Mouse (Mus musculus) effector memory CD4-positive, alpha-beta T cell, adult 5 months (primary cell): Measurements from ENCODE around the gene Hbb-bh1. TPM values are rescaled to one million over a fixed set of nuclear protein-coding genes. Genes with fewer than 3 reads are reported as not detected.

ENCODE experiments used
- polyA plus RNA-seq: library from polyadenylated mRNA; unstranded; fragments of 100-300 nt; shearing (Covaris generic); gene quantifications from one replicate; pipeline ENCODE4 v1.2.1, GENCODE M21; 2017

The Hbb-bh1 gene
- polyA plus RNA-seq = not detected

GRCm38 (mm10) chr7:103843034-103843433 lies at the start of gene Hbb-bh1:
Hbb-bh1 (minus strand) TSS chr7:103843164.

DNA sequence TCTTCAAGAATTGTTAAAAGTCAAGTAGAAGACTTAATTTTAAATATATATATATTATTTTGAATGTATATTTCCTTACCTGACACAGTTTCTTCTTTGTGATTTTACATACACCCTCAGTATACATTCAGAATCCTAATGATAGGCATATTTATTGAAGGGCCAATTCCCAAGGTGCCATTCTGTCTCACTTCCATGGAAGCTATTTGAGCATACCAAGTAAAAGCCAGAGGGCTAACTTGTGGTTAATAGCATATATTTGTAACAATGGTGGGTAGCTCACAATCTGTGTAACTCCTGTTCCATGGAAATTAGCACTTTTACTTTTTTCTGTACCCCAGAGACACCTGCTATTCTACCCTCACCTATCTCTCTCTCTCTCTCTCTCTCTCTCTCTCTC lies 43.2 kb upstream of the Hbb-bh1 start, which contains the start of gene Olfr66:
TSS of gene Olfr66 (minus strand) at position 101 of the 400 bp plus-strand sequence.

GRCm38 (mm10) chr7:103853090-103853489 lies 10.1 kb upstream of the Hbb-bh1 start, which contains the start of gene Hbb-y:
Hbb-y (minus strand) TSS chr7:103853216.

DNA sequence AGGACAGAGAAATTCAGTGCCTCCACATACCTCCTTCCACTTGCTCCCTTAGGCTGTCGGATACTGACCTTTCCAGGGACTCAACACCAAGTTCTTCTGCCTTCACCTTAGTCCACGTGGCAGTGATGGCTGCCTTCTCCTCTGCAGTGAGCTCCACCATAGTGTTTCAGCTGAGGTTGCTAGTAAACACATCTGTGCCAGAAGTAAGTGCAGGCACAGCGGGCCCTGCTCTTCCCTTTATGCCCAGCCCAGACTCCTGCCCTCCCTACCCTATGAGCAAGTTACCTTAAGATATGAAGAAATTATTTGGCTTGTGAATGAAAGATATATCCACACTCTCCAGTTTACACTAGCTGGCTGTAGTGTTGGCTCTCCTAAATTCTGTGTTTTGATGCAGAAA lies 2.7 kb downstream of the Hbb-bh1 start, which contains the start of gene Hbb-bh2:
TSS of gene Hbb-bh2 (minus strand) at position 253 of the 400 bp plus-strand sequence.

GRCm38 (mm10) chr7:103827808-103828207 lies 15.2 kb downstream of the Hbb-bh1 start, which contains the start of gene Hbb-bs:
Hbb-bs (minus strand) TSS chr7:103828096.

GRCm38 (mm10) chr7:103813766-103814165 lies 29.2 kb downstream of the Hbb-bh1 start, which contains the start of gene Hbb-bt:
Hbb-bt (minus strand) TSS chr7:103813996.

DNA sequence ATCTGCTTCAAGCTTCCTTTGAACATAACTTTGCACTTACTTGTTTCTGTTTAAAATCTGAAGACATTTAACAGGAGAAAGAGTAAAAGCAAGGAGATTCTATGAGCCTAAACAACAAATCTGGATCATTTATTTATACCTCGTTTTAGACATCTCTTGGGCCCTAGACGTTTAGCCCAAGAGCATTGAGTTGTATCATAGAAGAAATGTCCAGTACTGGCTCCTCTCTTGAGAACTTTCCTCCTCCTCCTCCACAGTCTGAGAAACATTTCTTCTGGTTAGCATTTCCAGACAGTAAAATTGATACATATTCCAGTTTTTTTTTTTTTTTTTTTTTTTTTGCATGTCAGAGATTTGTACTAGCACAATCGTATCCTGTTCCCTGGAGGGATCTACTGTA lies 51.2 kb downstream of the Hbb-bh1 start, which contains the start of gene Olfr67:
TSS of gene Olfr67 (minus strand) at position 101 of the 400 bp plus-strand sequence.

Other genes with a start within 250 kb of the Hbb-bh1 start
- not detected for gene Olfr619, start 242.6 kb downstream of the Hbb-bh1 start, polyA plus RNA-seq
- not detected for gene Olfr620, start 230.6 kb downstream of the Hbb-bh1 start, polyA plus RNA-seq
- gene Olfr622, start 200.5 kb downstream of the Hbb-bh1 start, polyA plus RNA-seq = not detected
- gene Olfr623, start 179.5 kb downstream of the Hbb-bh1 start, polyA plus RNA-seq = not detected
- gene Olfr624, start 172.0 kb downstream of the Hbb-bh1 start, polyA plus RNA-seq = not detected
- gene Olfr625-ps1, start 160.4 kb downstream of the Hbb-bh1 start, polyA plus RNA-seq = not detected
- gene Olfr243, start 128.5 kb downstream of the Hbb-bh1 start, polyA plus RNA-seq = not detected
- not detected for gene Olfr628, start 112.8 kb downstream of the Hbb-bh1 start, polyA plus RNA-seq
- not detected for gene Olfr629, start 98.2 kb downstream of the Hbb-bh1 start, polyA plus RNA-seq
- not detected for gene Olfr630, start 85.8 kb downstream of the Hbb-bh1 start, polyA plus RNA-seq
- gene Olfr69, start 71.6 kb downstream of the Hbb-bh1 start, polyA plus RNA-seq = not detected
- 0.14 TPM for gene Olfr68, start 63.5 kb downstream of the Hbb-bh1 start, polyA plus RNA-seq
- not detected for gene Olfr67, start 51.3 kb downstream of the Hbb-bh1 start, polyA plus RNA-seq
- not detected for gene Hbb-bt, start 29.2 kb downstream of the Hbb-bh1 start, polyA plus RNA-seq
- gene Hbb-bs, start 15.1 kb downstream of the Hbb-bh1 start, polyA plus RNA-seq = 1.6 TPM
- gene Hbb-bh2, start 2.6 kb downstream of the Hbb-bh1 start, polyA plus RNA-seq = not detected
- not detected for gene Hbb-y, start 10.1 kb upstream of the Hbb-bh1 start, polyA plus RNA-seq
- not detected for gene Olfr66, start 43.1 kb upstream of the Hbb-bh1 start, polyA plus RNA-seq
- not detected for gene Olfr64, start 51.3 kb upstream of the Hbb-bh1 start, polyA plus RNA-seq
- gene Olfr65, start 60.3 kb upstream of the Hbb-bh1 start, polyA plus RNA-seq = not detected
- gene Olfr631, start 85.7 kb upstream of the Hbb-bh1 start, polyA plus RNA-seq = not detected
- gene Olfr632, start 91.2 kb upstream of the Hbb-bh1 start, polyA plus RNA-seq = not detected
- gene Olfr633, start 101.3 kb upstream of the Hbb-bh1 start, polyA plus RNA-seq = not detected
- gene Olfr635, start 128.0 kb upstream of the Hbb-bh1 start, polyA plus RNA-seq = 0.06 TPM
- not detected for gene Olfr638, start 155.6 kb upstream of the Hbb-bh1 start, polyA plus RNA-seq
- not detected for gene Olfr639, start 174.1 kb upstream of the Hbb-bh1 start, polyA plus RNA-seq
- not detected for gene Olfr640, start 182.4 kb upstream of the Hbb-bh1 start, polyA plus RNA-seq
- gene Olfr641, start 192.3 kb upstream of the Hbb-bh1 start, polyA plus RNA-seq = not detected
- gene Olfr642, start 209.5 kb upstream of the Hbb-bh1 start, polyA plus RNA-seq = not detected
- 0.25 TPM for gene 4930516K23Rik, start 218.3 kb upstream of the Hbb-bh1 start, polyA plus RNA-seq
- not detected for gene Olfr644, start 228.7 kb upstream of the Hbb-bh1 start, polyA plus RNA-seq
- gene Olfr645, start 242.3 kb upstream of the Hbb-bh1 start, polyA plus RNA-seq = not detected